Mouse (Mus musculus): ENCODE data around the gene Mob3a. TPM values are rescaled to one million over a fixed set of nuclear protein-coding genes. Genes with fewer than 3 reads are reported as not detected.
A peak's percentile ranks its signal among the peaks of the same experiment; 100 is the strongest.

Mob3a gene
- total and polyA plus RNA-seq, 2 experiments from 2014 or later: 45.9 to 57.8 TPM

- Histone ChIP-seq H3K4me1 (ENCODE audit: insufficient read depth) (peaks cover 35% of the 10 kb centered on the region), H3K27me3 (ENCODE audit: insufficient read depth, low read length) (no peaks in the 10 kb centered on the region), H3K4me3 (ENCODE audit: low read depth, low read length) (peak overlapping the region; percentile 45), H3K9me3 (ENCODE audit: low read length) (no peaks in the 10 kb centered on the region), H3K27ac (ENCODE audit: low read depth, low read length) (peak overlapping the region; percentile 98), H3K36me3 (ENCODE audit: insufficient read depth) (no peaks in the 10 kb centered on the region; the same call in 1 of the 2 replicates), H3K9ac (peak overlapping the region; percentile 73), H3K4me2 (ENCODE audit: low read depth) (peak overlapping the region; percentile 71)
- DNase-seq (no peak), ATAC-seq (no peak)
- no peak for TF ChIP-seq CTCF (IDR thresholded peaks at IDR 0.05; ENCODE audit: low read depth)
- WGBS: 27% methylated on average over 9 of the region's 9 CpGs
These were observed 24.5 kb downstream of the Mob3a start for GRCm38 (mm10) chr10:80677128-80677875.

GRCm38 (mm10) chr10:80676198-80676928 is 25.4 kb downstream of the Mob3a start:
- ATAC-seq: peak; percentile 95

GRCm38 (mm10) chr10:80675405-80676197 is 26.2 kb downstream of the Mob3a start:
- 2% methylated on average over 51 of the region's 54 CpGs for WGBS

More at GRCm38 (mm10) chr10:80676198-80676928, 25.4 kb downstream of the Mob3a start:
- TF ChIP-seq CTCF (IDR thresholded peaks at IDR 0.05; ENCODE audit: low read depth): no peak
- peaks cover 3% of the 10 kb centered on the region for H3K36me3 ChIP-seq (ENCODE audit: insufficient read depth)
- no peaks in the 10 kb centered on the region for H3K9me3 ChIP-seq (ENCODE audit: low read length)
- H3K27ac ChIP-seq (ENCODE audit: low read depth, low read length): peak overlapping the region; percentile 98
- peak overlapping the region; percentile 72 for H3K4me2 ChIP-seq (ENCODE audit: low read depth)
- WGBS: 4% methylated on average over 63 of the region's 78 CpGs
- H3K9ac ChIP-seq: peak overlapping the region; percentile 94
- H3K4me3 ChIP-seq (ENCODE audit: low read depth, low read length): peak overlapping the region; percentile 88
- H3K27me3 ChIP-seq (ENCODE audit: insufficient read depth, low read length): no peaks in the 10 kb centered on the region
- H3K4me1 ChIP-seq (ENCODE audit: insufficient read depth): peaks cover 35% of the 10 kb centered on the region
- peak; percentile 100 for DNase-seq

GRCm38 (mm10) chr10:80674851-80675404 is 26.8 kb downstream of the Mob3a start:
- Histone ChIP-seq H3K4me1 (ENCODE audit: insufficient read depth) (peaks cover 35% of the 10 kb centered on the region), H3K9me3 (ENCODE audit: low read length) (no peaks in the 10 kb centered on the region), H3K36me3 (ENCODE audit: insufficient read depth) (peaks cover 17% of the 10 kb centered on the region), H3K4me2 (ENCODE audit: low read depth) (peak overlapping the region; percentile 72), H3K27me3 (ENCODE audit: insufficient read depth, low read length) (no peaks in the 10 kb centered on the region), H3K4me3 (ENCODE audit: low read depth, low read length) (peak overlapping the region; percentile 88), H3K27ac (ENCODE audit: low read depth, low read length) (peak overlapping the region; percentile 88), H3K9ac (peak overlapping the region; percentile 94)
- DNase-seq (no peak), ATAC-seq (no peak)
- WGBS: 13% methylated on average over 6 of the region's 6 CpGs
- TF ChIP-seq CTCF (IDR thresholded peaks at IDR 0.05; ENCODE audit: low read depth): no peak

More at GRCm38 (mm10) chr10:80675405-80676197, 26.2 kb downstream of the Mob3a start:
- peaks cover 35% of the 10 kb centered on the region for H3K4me1 ChIP-seq (ENCODE audit: insufficient read depth)
- H3K27ac ChIP-seq (ENCODE audit: low read depth, low read length): peak overlapping the region; percentile 88
- peak overlapping the region; percentile 72 for H3K4me2 ChIP-seq (ENCODE audit: low read depth)
- H3K9me3 ChIP-seq (ENCODE audit: low read length): no peaks in the 10 kb centered on the region
- peak; percentile 23; the same call in 1 of the 2 replicates for TF ChIP-seq CTCF (IDR thresholded peaks at IDR 0.05; ENCODE audit: low read depth)
- H3K27me3 ChIP-seq (ENCODE audit: insufficient read depth, low read length): no peaks in the 10 kb centered on the region
- ATAC-seq (peak; percentile 0), DNase-seq (peak; percentile 54)
- peaks cover 10% of the 10 kb centered on the region for H3K36me3 ChIP-seq (ENCODE audit: insufficient read depth)
- peak overlapping the region; percentile 94 for H3K9ac ChIP-seq
- peak overlapping the region; percentile 88 for H3K4me3 ChIP-seq (ENCODE audit: low read depth, low read length)

- ATAC-seq: no peak
- Histone ChIP-seq H3K4me1 (ENCODE audit: insufficient read depth) (peaks cover 34% of the 10 kb centered on the region), H3K4me3 (ENCODE audit: low read depth, low read length) (peak overlapping the region; percentile 88)
These were observed 27.5 kb downstream of the Mob3a start for GRCm38 (mm10) chr10:80674161-80674711.

GRCm38 (mm10) chr10:80673690-80674089 is 28.1 kb downstream of the Mob3a start:
- peaks cover 30% of the 10 kb centered on the region for H3K4me1 ChIP-seq (ENCODE audit: insufficient read depth)
- no peak overlapping the region; the same call in 1 of the 2 replicates for H3K4me3 ChIP-seq (ENCODE audit: low read depth, low read length)
- no peak for DNase-seq

More at GRCm38 (mm10) chr10:80674161-80674711, 27.5 kb downstream of the Mob3a start:
- TF ChIP-seq CTCF (IDR thresholded peaks at IDR 0.05; ENCODE audit: low read depth): no peak
- Histone ChIP-seq H3K9me3 (ENCODE audit: low read length) (no peaks in the 10 kb centered on the region), H3K9ac (peak overlapping the region; percentile 94), H3K27ac (ENCODE audit: low read depth, low read length) (no peak overlapping the region), H3K27me3 (ENCODE audit: insufficient read depth, low read length) (no peaks in the 10 kb centered on the region), H3K36me3 (ENCODE audit: insufficient read depth) (peaks cover 24% of the 10 kb centered on the region), H3K4me2 (ENCODE audit: low read depth) (peak overlapping the region; percentile 72)
- 55% methylated on average over 5 of the region's 5 CpGs for WGBS
- no peak for DNase-seq

More at GRCm38 (mm10) chr10:80673690-80674089, 28.1 kb downstream of the Mob3a start:
- WGBS: 88% methylated on average over 3 of the region's 3 CpGs
- H3K4me2 ChIP-seq (ENCODE audit: low read depth): peak overlapping the region; percentile 72
- no peaks in the 10 kb centered on the region for H3K27me3 ChIP-seq (ENCODE audit: insufficient read depth, low read length)
- peaks cover 29% of the 10 kb centered on the region for H3K36me3 ChIP-seq (ENCODE audit: insufficient read depth)
- H3K9me3 ChIP-seq (ENCODE audit: low read length): no peaks in the 10 kb centered on the region
- no peak for ATAC-seq
- H3K27ac ChIP-seq (ENCODE audit: low read depth, low read length): no peak overlapping the region
- H3K9ac ChIP-seq: peak overlapping the region; percentile 94; the same call in 1 of the 2 replicates
- TF ChIP-seq CTCF (IDR thresholded peaks at IDR 0.05; ENCODE audit: low read depth): no peak

All from forebrain, postnatal 0 days (tissue).